Mouse (Mus musculus) bone marrow macrophage, adult 2 months (primary cell): ENCODE measurements around the gene Il15ra. TPM values are rescaled to one million over a fixed set of nuclear protein-coding genes. Genes with fewer than 3 reads are reported as not detected.

Experiments
- H3K27ac ChIP-seq: 2 replicates; pipeline ENCODE4 v1.5.1; 2012; ENCODE audit warnings: low read depth, low read length; ENCODE audit not compliant: insufficient read depth
- H3K4me1 ChIP-seq: 2 replicates; pipeline ENCODE4 v1.6.1; 2012; ENCODE audit warnings: low read length; ENCODE audit not compliant: control insufficient read depth, insufficient read depth
- H3K4me3 ChIP-seq: 2 replicates; pipeline ENCODE4 v1.5.1; 2012; ENCODE audit warnings: mild to moderate bottlenecking, low read length, moderate library complexity; ENCODE audit not compliant: insufficient read depth
- CTCF ChIP-seq: IDR thresholded peaks from 2 replicates; pipeline ENCODE4 v1.5.1; 2012; ENCODE audit warnings: low read depth, mild to moderate bottlenecking, low read length, moderate library complexity
- POLR2A ChIP-seq: IDR thresholded peaks from 2 replicates; pipeline ENCODE4 v1.6.1; 2012; ENCODE audit warnings: mild to moderate bottlenecking, low read depth, low read length, borderline replicate concordance
- polyA plus RNA-seq: library from polyadenylated mRNA; stranded (reverse); fragments of >200 nt; gene quantifications from 2 replicates; pipeline ENCODE4 v1.2.4, GENCODE M21; 2012; ENCODE audit not compliant: missing spikeins, insufficient read depth, insufficient read length

Il15ra gene
- 9.1 and 10.7 TPM in 2 replicates for polyA plus RNA-seq

- Histone ChIP-seq H3K27ac (peak within 1 kb of the TSS; percentile 17), H3K4me3 (peak within 1 kb of the TSS; percentile 99), H3K4me1 (peaks cover 21% of the 10 kb centered on the region)
- TF ChIP-seq POLR2A = no peak
Measured at GRCm38 (mm10) chr2:11705201-11706025, at the start of gene Il15ra. Gene Il15ra (plus strand): TSS chr2:11705290.

DNA sequence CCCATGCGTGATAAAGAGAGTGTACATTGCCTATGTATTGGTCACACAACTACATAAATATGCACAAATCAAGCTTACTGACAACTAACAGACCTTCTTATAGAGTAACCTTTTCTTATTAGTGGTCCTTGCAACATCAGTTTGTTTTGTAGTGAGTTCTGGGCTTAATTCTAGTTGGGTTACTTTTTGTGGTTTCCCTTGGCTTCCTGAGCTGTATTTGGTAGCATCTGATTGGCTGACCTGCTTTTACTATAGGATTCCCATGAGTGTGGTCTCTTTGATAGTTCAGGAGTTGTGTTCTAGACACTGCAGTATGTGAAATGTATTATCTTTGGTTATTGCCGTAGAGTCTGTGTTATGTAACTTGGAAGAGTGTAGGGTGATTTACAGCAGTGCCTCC lies 47.5 kb upstream of the Il15ra start:
- no peak for TF ChIP-seq POLR2A
- no peak for TF ChIP-seq CTCF
- H3K27ac ChIP-seq = no peak overlapping the region
- peaks cover 2% of the 10 kb centered on the region; the same call in 1 of the 2 replicates for H3K4me1 ChIP-seq
- no peak overlapping the region for H3K4me3 ChIP-seq

GRCm38 (mm10) chr2:11659263-11659662 lies 45.8 kb upstream of the Il15ra start:
- Histone ChIP-seq H3K4me3 (no peak overlapping the region), H3K4me1 (peaks cover 2% of the 10 kb centered on the region; the same call in 1 of the 2 replicates), H3K27ac (no peak overlapping the region)
- TF ChIP-seq POLR2A = no peak
- no peak for TF ChIP-seq CTCF

DNA sequence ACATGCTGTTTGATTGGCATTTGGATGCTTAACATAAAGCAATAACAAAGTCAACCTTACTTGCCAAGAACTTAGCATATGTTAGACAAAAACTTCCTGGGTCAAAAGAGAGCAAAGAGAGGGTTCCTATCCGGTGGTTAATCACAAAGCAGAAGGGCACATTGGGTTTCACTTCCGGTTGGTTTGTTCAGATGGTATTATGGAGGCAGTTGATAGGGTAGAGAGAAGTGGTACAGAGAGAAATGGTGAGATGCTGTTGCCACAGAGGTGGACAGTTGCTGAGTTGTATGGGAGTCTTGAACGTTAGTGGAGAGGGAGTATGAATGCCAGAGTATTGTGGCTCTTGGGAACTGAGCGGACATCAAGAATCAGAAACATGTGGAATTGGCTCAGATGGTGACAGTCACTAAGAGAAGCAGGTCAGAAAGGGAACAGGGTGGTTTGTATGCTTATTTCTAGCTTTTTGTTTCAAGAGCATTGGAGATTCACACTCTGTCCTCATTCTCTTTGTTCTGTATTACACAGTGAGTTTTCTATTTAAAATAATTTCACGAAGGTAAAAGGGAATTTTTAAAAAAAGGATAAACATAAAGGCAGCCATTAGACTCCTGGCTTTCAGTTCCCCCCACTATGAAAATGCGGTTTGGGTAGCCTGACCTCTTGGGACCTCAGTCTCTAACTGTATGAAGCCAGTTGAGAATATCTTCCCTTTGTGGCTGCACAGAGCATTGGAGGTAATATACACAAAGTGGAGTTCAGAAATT lies 42.8 kb upstream of the Il15ra start:
- TF ChIP-seq CTCF = no peak
- no peak for TF ChIP-seq POLR2A
- no peak overlapping the region for H3K27ac ChIP-seq
- no peak overlapping the region for H3K4me3 ChIP-seq
- peaks cover 2% of the 10 kb centered on the region; the same call in 1 of the 2 replicates for H3K4me1 ChIP-seq

- H3K4me1 ChIP-seq = peaks cover 2% of the 10 kb centered on the region; the same call in 1 of the 2 replicates
- TF ChIP-seq CTCF = no peak
- TF ChIP-seq POLR2A = no peak
- no peak overlapping the region for H3K27ac ChIP-seq
- H3K4me3 ChIP-seq = no peak overlapping the region
Measured at GRCm38 (mm10) chr2:11662907-11663230, 42.2 kb upstream of the Il15ra start.

- Histone ChIP-seq H3K27ac (no peak overlapping the region), H3K4me1 (peaks cover 2% of the 10 kb centered on the region; the same call in 1 of the 2 replicates), H3K4me3 (no peak overlapping the region)
- TF ChIP-seq POLR2A (no peak), CTCF (peak; percentile 83)
Measured at GRCm38 (mm10) chr2:11663961-11664360, 41.1 kb upstream of the Il15ra start.

GRCm38 (mm10) chr2:11664367-11664766 lies 40.7 kb upstream of the Il15ra start:
- no peak for TF ChIP-seq POLR2A
- no peak for TF ChIP-seq CTCF
- H3K27ac ChIP-seq = no peak overlapping the region
- no peak overlapping the region for H3K4me3 ChIP-seq
- H3K4me1 ChIP-seq = peaks cover under 1% of the 10 kb centered on the region; the same call in 1 of the 2 replicates

DNA sequence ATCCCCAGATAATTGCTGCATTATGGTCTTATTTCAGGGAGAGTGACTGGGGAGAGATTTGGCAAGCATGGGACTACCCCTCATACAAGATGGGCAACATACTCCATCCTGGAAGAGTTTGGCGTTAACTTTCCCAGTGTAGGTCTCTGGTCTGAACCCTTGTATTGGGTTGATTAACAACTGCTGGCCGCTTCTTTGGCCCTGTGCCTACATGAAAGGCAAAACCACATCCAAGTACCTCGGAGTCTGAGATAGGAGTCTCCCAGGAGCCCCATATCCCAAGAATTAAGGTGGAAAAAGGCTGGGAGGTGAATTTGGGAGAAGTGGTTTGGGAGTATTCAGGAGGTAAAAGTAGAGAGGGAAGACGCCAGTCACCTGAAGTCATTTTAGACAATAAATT lies 40.3 kb upstream of the Il15ra start:
- TF ChIP-seq POLR2A (no peak), CTCF (no peak)
- Histone ChIP-seq H3K27ac (no peak overlapping the region), H3K4me3 (no peak overlapping the region), H3K4me1 (no peaks in the 10 kb centered on the region)

- Histone ChIP-seq H3K4me1 (no peaks in the 10 kb centered on the region), H3K27ac (no peak overlapping the region), H3K4me3 (no peak overlapping the region)
- TF ChIP-seq POLR2A (no peak), CTCF (no peak)
Measured at GRCm38 (mm10) chr2:11665326-11665725, 39.8 kb upstream of the Il15ra start.

DNA sequence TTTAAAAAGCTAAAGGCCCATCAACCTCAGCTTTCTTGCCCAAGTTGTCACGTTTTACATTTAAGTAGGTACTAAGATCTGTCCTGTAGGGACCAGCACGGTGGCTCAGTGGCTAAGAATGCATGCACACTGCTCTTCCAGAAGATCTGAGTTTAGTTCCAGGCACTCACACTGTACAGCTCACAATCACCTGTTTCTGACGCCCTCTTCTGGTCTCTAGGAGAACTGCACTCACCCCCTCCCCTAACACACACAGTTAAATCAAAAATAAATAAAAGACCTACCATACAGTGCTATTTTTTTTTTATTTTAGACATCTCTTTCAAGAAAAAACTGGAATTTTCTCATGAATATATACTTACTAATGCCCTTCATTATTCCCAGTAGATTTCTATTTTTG lies 32.9 kb upstream of the Il15ra start:
- no peak overlapping the region for H3K27ac ChIP-seq
- TF ChIP-seq CTCF (peak; percentile 34; the same call in 1 of the 2 replicates), POLR2A (no peak)
- H3K4me3 ChIP-seq = no peak overlapping the region

More for the DNA sequence above, 32.9 kb upstream of the Il15ra start:
- no peaks in the 10 kb centered on the region for H3K4me1 ChIP-seq
